Mouse (Mus musculus): ENCODE data around the gene E030018B13Rik. TPM values are rescaled to one million over a fixed set of nuclear protein-coding genes. Genes with fewer than 3 reads are reported as not detected.

The E030018B13Rik gene
- polyA plus RNA-seq, 1 experiment from 2014 or later, result not detected

DNA sequence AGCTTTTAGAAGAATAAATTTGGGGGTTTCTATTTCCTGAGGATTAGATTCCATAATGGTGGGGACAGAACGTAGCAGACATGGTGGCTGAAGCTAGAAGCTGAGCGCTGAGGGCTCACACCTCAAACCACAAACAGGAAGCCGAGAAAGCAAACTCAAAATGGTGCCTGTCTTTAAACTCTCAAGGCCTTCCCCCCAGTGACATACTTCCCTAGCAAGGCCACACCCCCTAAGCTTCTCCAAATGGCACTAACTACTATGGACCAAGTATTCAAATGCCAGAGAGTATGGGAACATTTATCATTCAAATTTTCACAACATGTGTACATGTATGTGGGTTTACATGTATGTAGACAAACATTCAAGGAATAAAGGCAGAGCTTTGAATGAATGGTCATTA lies 13.5 kb downstream of the E030018B13Rik start:
- Histone ChIP-seq H3K4me3 (no peak overlapping the region), H3K9ac (no peak overlapping the region), H3K36me3 (no peaks in the 10 kb centered on the region), H3K4me2 (no peak overlapping the region), H3K4me1 (replicated peaks) (peaks cover 34% of the 10 kb centered on the region), H3K27ac (ENCODE audit: poor library complexity, severe bottlenecking) (no peak overlapping the region), H3K27me3 (replicated peaks) (no peaks in the 10 kb centered on the region), H3K9me3 (replicated peaks) (no peaks in the 10 kb centered on the region)
- 90% methylated on average over 3 of the region's 3 CpGs for WGBS
- no peak for ATAC-seq (ENCODE audit: insufficient number of reproducible peaks, low FRiP score)

DNA sequence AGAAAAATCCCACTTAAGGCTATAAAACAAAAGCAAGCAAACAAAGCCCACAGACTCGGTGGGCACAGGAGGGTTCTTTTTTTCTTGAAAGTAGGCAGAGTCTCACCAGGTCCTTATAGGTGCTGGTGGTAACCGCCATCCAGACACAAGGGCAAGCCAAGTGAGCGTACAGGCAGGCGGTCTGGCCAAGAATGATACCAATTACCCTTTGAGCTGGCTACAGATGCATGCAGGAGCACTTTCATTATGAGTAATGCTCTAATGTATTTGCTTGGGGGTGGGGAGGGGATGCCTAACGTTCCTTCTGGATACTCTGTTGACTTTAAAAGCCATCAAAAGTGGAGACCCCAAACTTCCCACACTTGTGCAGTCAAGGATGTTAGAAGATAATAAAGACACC lies 14.1 kb downstream of the E030018B13Rik start:
- H3K4me3 ChIP-seq, result no peak overlapping the region
- H3K36me3 ChIP-seq, result no peaks in the 10 kb centered on the region
- H3K4me1 ChIP-seq (replicated peaks), result peaks cover 34% of the 10 kb centered on the region
- H3K4me2 ChIP-seq, result no peak overlapping the region
- no peak overlapping the region for H3K27ac ChIP-seq (ENCODE audit: poor library complexity, severe bottlenecking)
- WGBS, result 86% methylated on average over 5 of the region's 5 CpGs
- no peak for ATAC-seq (ENCODE audit: insufficient number of reproducible peaks, low FRiP score)
- no peak overlapping the region for H3K9ac ChIP-seq
- H3K27me3 ChIP-seq (replicated peaks), result no peaks in the 10 kb centered on the region
- H3K9me3 ChIP-seq (replicated peaks), result no peaks in the 10 kb centered on the region

DNA sequence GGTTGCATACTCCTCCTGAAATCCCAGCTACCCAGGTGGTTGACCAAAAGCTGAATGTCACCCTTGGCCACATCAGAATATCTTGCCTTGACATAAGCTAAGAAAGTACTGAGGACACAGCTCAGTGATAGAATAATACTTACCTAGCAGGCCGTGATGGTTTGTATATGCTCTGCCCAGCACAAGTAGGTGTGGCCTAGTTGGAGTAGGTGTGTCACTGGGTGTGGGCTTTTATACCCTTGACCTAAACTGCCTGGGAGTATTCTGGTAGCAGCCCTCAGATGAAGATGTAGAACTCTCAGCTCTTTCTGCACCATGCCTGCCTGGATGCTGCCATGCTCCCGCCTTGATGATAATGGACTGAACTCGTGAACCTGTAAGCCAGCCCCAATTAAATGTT lies 15.8 kb downstream of the E030018B13Rik start:
- no peak overlapping the region for H3K4me2 ChIP-seq
- ATAC-seq (ENCODE audit: insufficient number of reproducible peaks, low FRiP score), result no peak
- no peak overlapping the region for H3K9ac ChIP-seq
- H3K27me3 ChIP-seq (replicated peaks), result no peaks in the 10 kb centered on the region
- WGBS, result 82% methylated on average over 3 of the region's 3 CpGs
- no peaks in the 10 kb centered on the region for H3K36me3 ChIP-seq
- H3K27ac ChIP-seq (ENCODE audit: poor library complexity, severe bottlenecking), result no peak overlapping the region
- H3K4me3 ChIP-seq, result no peak overlapping the region
- peaks cover 35% of the 10 kb centered on the region for H3K4me1 ChIP-seq (replicated peaks)
- H3K9me3 ChIP-seq (replicated peaks), result no peaks in the 10 kb centered on the region

DNA sequence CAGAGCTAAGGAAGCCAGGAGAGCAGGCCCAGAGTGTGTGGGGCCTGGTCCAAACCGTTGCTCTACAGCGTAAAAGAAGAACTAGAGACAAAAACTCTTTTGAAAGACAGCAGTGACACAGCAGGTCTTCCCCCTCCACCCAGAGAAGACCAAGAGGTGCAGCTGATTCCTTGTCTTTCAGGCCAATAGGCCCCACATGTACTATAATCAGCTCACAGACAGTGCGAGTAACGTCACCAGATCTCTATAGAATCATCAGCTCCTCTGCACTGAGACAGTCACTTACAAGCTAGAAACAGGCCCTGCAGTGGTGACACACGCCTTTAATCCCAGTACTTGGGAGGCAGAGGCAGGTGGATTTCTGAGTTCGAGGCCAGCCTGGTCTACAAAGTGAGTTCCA lies 17.2 kb downstream of the E030018B13Rik start:
- no peak overlapping the region for H3K4me2 ChIP-seq
- H3K9ac ChIP-seq, result no peak overlapping the region
- WGBS, result 69% methylated on average over 6 of the region's 6 CpGs
- no peaks in the 10 kb centered on the region for H3K27me3 ChIP-seq (replicated peaks)
- no peak overlapping the region for H3K4me3 ChIP-seq
- no peaks in the 10 kb centered on the region for H3K36me3 ChIP-seq
- ATAC-seq (ENCODE audit: insufficient number of reproducible peaks, low FRiP score), result no peak
- H3K4me1 ChIP-seq (replicated peaks), result peaks cover 30% of the 10 kb centered on the region
- H3K9me3 ChIP-seq (replicated peaks), result no peaks in the 10 kb centered on the region
- no peak overlapping the region for H3K27ac ChIP-seq (ENCODE audit: poor library complexity, severe bottlenecking)

DNA sequence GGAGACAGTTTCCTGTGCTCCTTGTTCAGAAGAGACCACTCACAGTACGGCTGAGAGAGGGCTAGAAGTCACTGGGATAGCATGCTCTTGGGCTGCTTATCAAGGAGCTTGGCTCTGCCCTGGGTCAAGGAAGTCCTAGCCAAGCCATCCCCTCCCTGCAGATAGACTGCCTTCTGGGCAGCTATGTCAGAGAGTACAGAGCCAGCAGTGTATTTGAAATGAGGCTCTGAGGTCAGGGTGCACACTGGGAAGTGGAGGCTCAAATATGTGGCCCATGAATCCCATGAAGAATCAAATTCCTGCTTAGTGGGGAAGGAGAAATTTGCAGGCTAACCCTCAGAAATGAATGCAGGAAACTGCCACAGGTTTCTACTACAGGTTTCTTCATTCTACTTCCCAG lies 17.9 kb downstream of the E030018B13Rik start:
- no peak overlapping the region for H3K27ac ChIP-seq (ENCODE audit: poor library complexity, severe bottlenecking)
- no peak for ATAC-seq (ENCODE audit: insufficient number of reproducible peaks, low FRiP score)
- no peaks in the 10 kb centered on the region for H3K9me3 ChIP-seq (replicated peaks)
- H3K4me2 ChIP-seq, result no peak overlapping the region
- peaks cover 28% of the 10 kb centered on the region for H3K4me1 ChIP-seq (replicated peaks)
- H3K4me3 ChIP-seq, result no peak overlapping the region
- no peaks in the 10 kb centered on the region for H3K27me3 ChIP-seq (replicated peaks)
- H3K9ac ChIP-seq, result peak overlapping the region; percentile 43; the same call in 1 of the 2 replicates
- WGBS, result 42% methylated on average over 1 of the region's 1 CpGs
- H3K36me3 ChIP-seq, result no peaks in the 10 kb centered on the region

DNA sequence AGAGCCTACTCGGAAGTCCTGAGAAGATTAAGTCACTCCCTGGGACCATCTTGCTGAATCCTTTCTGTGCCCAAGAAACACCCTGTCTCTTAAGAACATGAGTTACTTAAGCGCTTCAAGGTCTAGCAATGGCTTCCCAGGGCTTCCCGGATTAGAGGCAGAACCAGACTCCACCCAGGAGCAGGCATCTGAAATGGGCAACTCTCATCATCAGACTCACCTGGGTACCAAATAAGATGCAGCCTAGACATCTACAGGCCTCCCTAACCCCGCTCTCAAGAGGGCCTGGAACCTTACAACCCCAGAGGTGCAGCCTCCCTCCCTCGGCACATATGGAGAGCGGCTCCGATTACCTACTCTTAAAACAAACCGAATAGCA lies 19.1 kb downstream of the E030018B13Rik start:
- H3K4me2 ChIP-seq, result peak overlapping the region; percentile 87
- no peaks in the 10 kb centered on the region for H3K36me3 ChIP-seq
- no peaks in the 10 kb centered on the region for H3K9me3 ChIP-seq (replicated peaks)
- H3K4me1 ChIP-seq (replicated peaks), result peaks cover 31% of the 10 kb centered on the region
- 20% methylated on average over 8 of the region's 8 CpGs for WGBS
- no peak for ATAC-seq (ENCODE audit: insufficient number of reproducible peaks, low FRiP score)
- H3K27ac ChIP-seq (ENCODE audit: poor library complexity, severe bottlenecking), result peak overlapping the region; percentile 86; the same call in 1 of the 2 replicates
- no peaks in the 10 kb centered on the region for H3K27me3 ChIP-seq (replicated peaks)
- peak overlapping the region; percentile 92 for H3K9ac ChIP-seq
- peak overlapping the region; percentile 79 for H3K4me3 ChIP-seq

DNA sequence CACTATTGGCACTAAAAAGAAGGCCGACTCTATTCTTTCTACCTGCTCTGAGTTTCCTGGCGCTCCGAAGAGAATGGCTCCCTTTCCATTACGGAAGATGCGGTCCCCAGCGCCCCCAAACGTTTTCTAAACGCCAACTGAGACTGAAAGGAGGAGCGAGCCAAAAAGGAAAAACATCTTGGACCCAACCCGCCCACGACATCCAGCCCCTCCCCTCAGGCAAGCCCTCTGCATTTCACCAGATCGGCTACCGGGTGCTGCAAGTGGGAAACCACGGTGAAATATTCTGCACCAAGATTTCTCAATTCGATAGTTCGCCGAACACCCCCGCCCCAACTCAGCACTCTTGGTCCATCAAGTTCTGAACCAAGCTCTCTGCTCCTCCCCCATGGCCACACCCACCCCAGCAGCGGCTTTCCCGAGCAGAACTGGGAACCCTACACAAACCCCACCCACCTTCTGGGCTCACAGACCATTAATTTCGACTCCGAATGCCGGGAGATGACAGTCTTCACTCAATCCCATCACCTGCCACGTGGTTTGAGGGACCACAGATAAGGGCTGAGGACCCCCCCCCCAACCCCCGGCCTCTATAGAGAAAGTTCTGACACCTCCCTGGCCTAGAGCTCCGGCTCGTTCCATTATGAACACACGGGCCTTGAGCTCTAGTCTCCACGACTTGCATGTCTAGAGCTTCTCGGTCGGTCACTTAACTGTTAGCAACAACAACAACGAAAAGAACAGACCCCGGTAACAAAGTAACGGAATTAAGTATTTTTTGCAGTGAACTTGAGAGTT lies 19.7 kb downstream of the E030018B13Rik start:
- peak overlapping the region; percentile 79 for H3K4me3 ChIP-seq
- WGBS, result 1% methylated on average over 34 of the region's 34 CpGs
- H3K4me1 ChIP-seq (replicated peaks), result peaks cover 31% of the 10 kb centered on the region
- no peaks in the 10 kb centered on the region for H3K36me3 ChIP-seq
- H3K27ac ChIP-seq (ENCODE audit: poor library complexity, severe bottlenecking), result peak overlapping the region; percentile 86
- peak overlapping the region; percentile 92 for H3K9ac ChIP-seq
- no peak for ATAC-seq (ENCODE audit: insufficient number of reproducible peaks, low FRiP score)
- no peaks in the 10 kb centered on the region for H3K27me3 ChIP-seq (replicated peaks)
- peak overlapping the region; percentile 87 for H3K4me2 ChIP-seq
- H3K9me3 ChIP-seq (replicated peaks), result no peaks in the 10 kb centered on the region

DNA sequence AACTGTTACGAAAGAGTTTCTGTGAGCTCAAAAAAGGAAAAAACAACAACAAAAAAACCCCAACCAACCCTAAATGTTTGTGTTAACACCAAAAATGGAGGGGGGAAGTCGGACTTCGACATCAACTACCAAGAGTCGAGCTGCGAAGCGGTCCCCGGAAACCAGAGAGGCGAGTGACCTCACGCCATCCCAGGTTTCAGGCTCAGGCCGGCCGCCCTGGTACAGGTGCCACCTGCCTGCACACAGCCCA lies 20.3 kb downstream of the E030018B13Rik start:
- WGBS, result under 1% methylated on average over 11 of the region's 11 CpGs
- peak overlapping the region; percentile 87 for H3K4me2 ChIP-seq
- H3K4me3 ChIP-seq, result peak overlapping the region; percentile 79
- H3K9ac ChIP-seq, result peak overlapping the region; percentile 92
- H3K36me3 ChIP-seq, result no peaks in the 10 kb centered on the region
- ATAC-seq (ENCODE audit: insufficient number of reproducible peaks, low FRiP score), result no peak
- H3K27ac ChIP-seq (ENCODE audit: poor library complexity, severe bottlenecking), result peak overlapping the region; percentile 86
- H3K9me3 ChIP-seq (replicated peaks), result no peaks in the 10 kb centered on the region
- H3K4me1 ChIP-seq (replicated peaks), result peaks cover 31% of the 10 kb centered on the region
- H3K27me3 ChIP-seq (replicated peaks), result no peaks in the 10 kb centered on the region

DNA sequence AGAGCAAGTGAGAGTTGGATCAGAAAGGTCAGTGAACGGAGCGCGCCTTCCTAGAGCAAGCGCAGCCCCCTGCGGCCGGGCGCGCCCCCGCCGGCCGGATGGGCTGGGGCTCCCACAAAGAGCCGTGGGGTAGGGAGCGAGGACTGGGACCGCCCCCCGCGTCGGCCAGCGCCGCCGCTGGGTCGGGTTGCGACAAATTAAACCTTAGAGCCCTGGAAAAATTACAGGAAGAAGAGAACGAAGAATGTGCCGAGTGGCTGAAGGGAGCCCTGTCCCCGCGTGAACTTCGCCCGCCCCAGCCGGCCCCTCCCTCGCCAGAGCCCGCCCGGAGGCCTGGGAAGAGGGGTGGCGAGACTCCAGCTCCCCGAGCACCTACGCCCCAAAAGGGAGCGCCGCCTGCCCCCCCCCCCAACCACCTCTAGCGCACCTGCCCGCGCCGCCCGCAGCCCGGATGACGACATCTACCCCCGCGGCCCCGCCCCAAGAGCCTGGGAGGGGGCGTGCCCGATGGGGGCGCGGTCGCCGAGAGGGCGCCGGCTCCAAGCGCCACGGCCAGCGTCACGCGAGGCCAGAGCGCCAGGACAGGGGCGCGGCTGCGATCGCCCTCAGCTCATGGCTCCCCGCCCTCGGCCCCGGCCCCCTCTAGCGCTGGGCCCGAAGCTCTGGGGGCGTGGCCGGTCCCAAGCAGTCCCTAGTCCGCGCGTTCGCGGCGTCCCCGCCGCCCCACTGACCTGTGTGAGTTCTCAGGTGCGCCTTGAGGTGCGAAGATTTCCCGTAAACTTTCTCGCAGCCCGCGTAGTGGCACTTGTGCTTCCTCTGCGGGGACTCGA lies 20.8 kb downstream of the E030018B13Rik start:
- H3K27ac ChIP-seq (ENCODE audit: poor library complexity, severe bottlenecking), result peak overlapping the region; percentile 86
- WGBS, result under 1% methylated on average over 83 of the region's 88 CpGs
- peak overlapping the region; percentile 79 for H3K4me3 ChIP-seq
- no peaks in the 10 kb centered on the region for H3K9me3 ChIP-seq (replicated peaks)
- peak overlapping the region; percentile 92 for H3K9ac ChIP-seq
- H3K4me2 ChIP-seq, result peak overlapping the region; percentile 87
- no peaks in the 10 kb centered on the region for H3K36me3 ChIP-seq
- no peaks in the 10 kb centered on the region for H3K27me3 ChIP-seq (replicated peaks)
- peaks cover 31% of the 10 kb centered on the region for H3K4me1 ChIP-seq (replicated peaks)
- peak; percentile 68 for ATAC-seq (ENCODE audit: insufficient number of reproducible peaks, low FRiP score)

DNA sequence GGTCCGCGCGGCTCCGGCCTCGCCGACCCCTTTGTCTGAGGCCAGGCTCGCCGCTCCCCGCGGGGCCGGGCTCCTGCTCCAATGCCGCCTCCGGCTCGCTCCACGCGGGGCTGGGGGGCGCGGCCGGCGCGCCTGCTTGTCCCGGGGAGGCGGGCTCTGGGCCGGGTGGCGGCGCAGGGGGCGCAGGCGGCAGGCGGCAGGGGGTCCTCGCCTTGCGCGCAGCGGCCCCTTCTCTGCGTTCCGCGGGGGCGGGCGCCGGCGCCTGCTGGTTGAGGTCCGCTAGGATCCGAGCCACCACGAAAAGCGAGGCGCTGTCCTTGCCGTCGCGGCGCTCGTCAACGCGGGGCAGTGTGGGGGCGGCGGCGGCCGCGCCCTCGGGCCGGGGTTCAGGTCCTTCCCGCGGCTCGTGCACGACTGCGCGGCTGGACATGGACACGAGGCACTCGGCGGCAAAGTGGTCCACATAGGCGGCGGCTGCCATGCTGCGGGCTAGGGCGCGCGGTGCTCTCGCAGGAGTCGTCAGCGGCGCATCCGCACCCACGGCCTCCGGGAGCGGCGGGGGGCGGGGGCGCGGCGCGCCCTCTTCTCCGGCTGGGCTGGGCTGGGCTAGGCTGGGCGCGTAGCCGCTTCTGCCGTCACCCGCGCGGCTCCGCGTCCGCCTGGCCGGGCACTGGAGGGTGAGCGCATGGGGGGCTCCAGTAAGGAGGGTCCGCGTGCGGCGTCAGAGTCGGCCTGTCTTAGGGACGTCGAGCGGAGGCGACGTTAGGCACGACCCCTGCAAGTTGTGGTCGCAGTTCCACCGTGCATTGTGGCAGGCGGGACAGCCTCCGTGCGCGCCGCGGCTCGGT lies 21.6 kb downstream of the E030018B13Rik start:
- Histone ChIP-seq H3K4me2 (peak overlapping the region; percentile 87), H3K9ac (peak overlapping the region; percentile 92), H3K4me1 (replicated peaks) (peaks cover 31% of the 10 kb centered on the region), H3K9me3 (replicated peaks) (no peaks in the 10 kb centered on the region), H3K36me3 (no peaks in the 10 kb centered on the region), H3K27me3 (replicated peaks) (no peaks in the 10 kb centered on the region), H3K4me3 (peak overlapping the region; percentile 79), H3K27ac (ENCODE audit: poor library complexity, severe bottlenecking) (peak overlapping the region; percentile 86)
- under 1% methylated on average over 118 of the region's 121 CpGs for WGBS
- ATAC-seq (ENCODE audit: insufficient number of reproducible peaks, low FRiP score), result peak; percentile 41

DNA sequence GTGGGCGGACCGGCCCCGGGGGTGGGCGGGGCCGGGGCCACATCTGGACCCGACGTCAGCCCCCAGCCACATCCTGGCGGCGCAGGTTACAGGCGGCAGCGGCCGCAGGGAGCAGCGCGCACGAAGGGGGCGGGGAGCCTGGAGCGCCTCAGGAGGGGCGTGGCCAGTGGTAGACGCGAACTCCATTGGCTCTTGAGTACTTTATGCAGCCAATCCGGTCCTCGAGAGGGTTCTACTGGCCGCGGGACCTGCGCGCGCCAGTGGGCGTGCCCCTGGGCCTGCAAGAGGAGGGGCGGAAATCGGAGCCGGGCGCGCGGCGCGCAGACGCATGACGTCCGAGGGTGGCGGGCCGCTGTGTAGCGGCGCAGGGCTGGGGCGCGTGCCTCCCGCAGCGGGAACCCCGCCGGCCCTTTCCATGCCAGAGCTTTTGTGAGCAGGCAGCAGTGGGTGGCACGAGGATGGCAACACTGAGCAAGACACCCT lies 22.3 kb downstream of the E030018B13Rik start, which contains the start of gene Klf13:
Gene Klf13 (minus strand): TSS at position 2 of the 483 bp plus-strand sequence.
- Histone ChIP-seq H3K36me3 (no peaks in the 10 kb centered on the region), H3K27ac (ENCODE audit: poor library complexity, severe bottlenecking) (peak within 1 kb of the TSS; percentile 92), H3K9me3 (replicated peaks) (no peaks in the 10 kb centered on the region), H3K27me3 (replicated peaks) (no peaks in the 10 kb centered on the region; the same call in 1 of the 2 replicates), H3K4me3 (peak within 1 kb of the TSS; percentile 79), H3K9ac (peak within 1 kb of the TSS; percentile 92), H3K4me2 (peak within 1 kb of the TSS; percentile 87), H3K4me1 (replicated peaks) (peaks cover 25% of the 10 kb centered on the region)
- under 1% methylated on average over 49 of the region's 50 CpGs for WGBS
- ATAC-seq (ENCODE audit: insufficient number of reproducible peaks, low FRiP score), result peak; percentile 92
